Mouse (Mus musculus): ENCODE data around the gene Adam1b. TPM values are rescaled to one million over a fixed set of nuclear protein-coding genes. Genes with fewer than 3 reads are reported as not detected.

Gene Adam1b
- polyA plus RNA-seq, 1 experiment from 2014 or later: not detected

DNA sequence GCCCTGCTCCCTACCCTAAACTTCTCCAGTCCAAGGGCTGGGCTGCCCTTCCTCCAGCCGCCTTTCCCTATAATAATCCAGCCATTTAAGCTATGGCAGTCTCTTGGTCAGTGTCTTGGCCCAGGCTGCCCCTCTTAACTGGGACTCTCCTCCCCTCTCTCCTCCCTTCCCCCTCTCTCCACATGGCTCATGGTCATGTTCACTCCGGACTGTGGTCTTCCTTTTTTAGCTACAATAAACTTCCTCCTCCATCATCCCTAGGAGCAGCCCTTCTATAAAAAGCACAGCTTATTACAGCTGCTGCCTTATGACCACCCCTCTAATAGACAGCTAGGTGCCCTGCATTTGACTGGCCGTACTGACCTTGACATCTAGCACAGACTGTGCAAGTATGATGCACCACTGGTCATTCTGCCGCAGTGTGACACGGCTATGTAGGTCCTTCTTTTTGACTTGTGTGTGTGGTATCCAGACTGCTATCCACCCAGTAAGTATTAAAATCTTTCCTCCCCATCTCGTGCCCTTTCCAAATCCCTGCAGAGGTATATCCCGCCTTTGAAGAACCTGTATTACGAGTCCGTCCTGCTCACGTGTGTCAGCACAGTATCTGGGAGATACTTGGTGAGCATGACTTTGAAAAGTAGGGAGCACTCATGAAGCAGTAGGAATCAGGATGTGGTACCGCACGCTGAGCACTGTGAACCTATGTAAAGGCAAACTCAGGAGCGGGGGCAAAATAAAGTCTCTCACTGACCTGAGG, 49.3 kb downstream of the Adam1b start:
- H3K27me3 ChIP-seq (replicated peaks): no peaks in the 10 kb centered on the region
- H3K27ac ChIP-seq (replicated peaks): peak overlapping the region; percentile 98; the same call in 1 of the 2 replicates
- peak overlapping the region; percentile 81; the same call in 1 of the 2 replicates for H3K4me2 ChIP-seq
- peaks cover 10% of the 10 kb centered on the region; the same call in 1 of the 2 replicates for H3K36me3 ChIP-seq
- no peak for ATAC-seq (ENCODE audit: low FRiP score)
- no peak overlapping the region for H3K4me3 ChIP-seq (replicated peaks)
- no peak overlapping the region for H3K9ac ChIP-seq (replicated peaks)
- no peaks in the 10 kb centered on the region for H3K9me3 ChIP-seq (replicated peaks)
- WGBS: 93% methylated on average over 13 of the region's 13 CpGs
- peaks cover 38% of the 10 kb centered on the region for H3K4me1 ChIP-seq

DNA sequence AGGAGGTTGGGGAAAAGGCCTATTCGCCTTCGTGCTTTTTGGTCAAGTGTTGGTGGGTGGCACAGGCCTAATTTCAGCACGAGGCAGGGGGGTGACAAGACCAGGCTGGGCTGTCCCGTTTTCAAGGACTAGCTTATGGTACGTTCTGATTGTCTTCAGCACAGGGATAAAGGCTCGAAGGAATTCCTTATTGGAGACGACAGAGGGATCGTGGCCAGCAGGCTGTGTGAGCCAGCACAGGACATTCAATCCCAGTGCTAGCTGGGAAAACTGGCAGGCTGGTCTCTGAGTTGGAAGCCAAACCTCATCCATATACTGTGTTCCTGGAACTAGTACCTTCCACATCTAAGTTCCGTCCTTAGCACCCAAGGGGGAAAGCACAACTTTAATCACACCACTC, 50.3 kb downstream of the Adam1b start:
- peak overlapping the region; percentile 92 for H3K9ac ChIP-seq (replicated peaks)
- H3K36me3 ChIP-seq: peaks cover 20% of the 10 kb centered on the region
- ATAC-seq (ENCODE audit: low FRiP score): peak; percentile 26
- no peaks in the 10 kb centered on the region for H3K27me3 ChIP-seq (replicated peaks)
- H3K9me3 ChIP-seq (replicated peaks): no peaks in the 10 kb centered on the region
- WGBS: 5% methylated on average over 9 of the region's 9 CpGs
- peaks cover 38% of the 10 kb centered on the region for H3K4me1 ChIP-seq
- H3K4me2 ChIP-seq: peak overlapping the region; percentile 81
- peak overlapping the region; percentile 91 for H3K4me3 ChIP-seq (replicated peaks)
- peak overlapping the region; percentile 98 for H3K27ac ChIP-seq (replicated peaks)

DNA sequence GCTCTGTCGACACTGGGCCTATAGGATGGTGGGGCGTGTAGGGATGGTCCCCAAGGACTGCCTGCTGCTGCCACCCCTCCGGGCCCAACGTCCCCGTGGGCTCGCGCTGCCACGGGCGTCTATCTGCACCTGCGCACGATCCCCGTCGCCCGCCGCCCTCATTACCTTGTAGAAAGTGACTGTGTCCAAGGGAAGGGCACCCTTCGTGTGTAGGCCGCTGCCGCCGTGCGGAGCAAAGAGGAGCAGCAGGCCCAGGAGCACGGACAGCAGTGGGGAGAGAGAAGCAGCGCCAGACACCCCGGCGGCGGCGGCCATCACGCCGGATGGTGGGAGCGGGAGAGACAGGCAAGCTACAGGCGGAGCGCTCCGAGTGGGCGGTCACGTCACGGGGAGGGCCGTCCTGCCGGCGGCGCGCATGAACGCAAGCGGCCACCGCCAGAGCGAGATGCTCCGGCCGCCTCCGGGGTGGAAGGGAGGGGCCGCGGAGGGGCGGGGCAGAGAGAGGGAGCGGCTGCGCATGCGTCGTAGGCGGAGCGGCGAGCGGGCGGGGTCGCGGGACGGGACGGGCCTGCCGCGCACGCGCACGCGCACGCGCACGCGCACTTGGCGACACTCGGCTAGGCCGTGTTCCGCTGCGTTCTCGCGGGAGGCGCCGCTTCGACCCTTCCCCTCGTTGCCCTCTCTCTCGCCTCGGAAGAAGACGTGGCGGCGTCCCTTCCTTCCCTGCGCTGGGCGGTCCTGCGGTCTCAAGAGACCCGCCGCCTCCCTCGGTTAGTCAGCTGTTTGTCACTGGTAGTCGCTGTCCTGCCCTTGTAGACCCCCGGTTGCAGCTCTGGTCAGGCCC, 51.0 kb downstream of the Adam1b start, which contains the start of gene Erp29:
Erp29 (minus strand) TSS at position 481 of the 844 bp plus-strand sequence.
- Histone ChIP-seq H3K4me3 (replicated peaks) (peak within 1 kb of the TSS; percentile 91), H3K9me3 (replicated peaks) (no peaks in the 10 kb centered on the region), H3K9ac (replicated peaks) (peak within 1 kb of the TSS; percentile 98), H3K27ac (replicated peaks) (peak within 1 kb of the TSS; percentile 98), H3K4me1 (peaks cover 38% of the 10 kb centered on the region), H3K27me3 (replicated peaks) (no peaks in the 10 kb centered on the region), H3K4me2 (peak within 1 kb of the TSS; percentile 81), H3K36me3 (peaks cover 26% of the 10 kb centered on the region)
- 0% methylated on average over 75 of the region's 97 CpGs for WGBS
- ATAC-seq (ENCODE audit: low FRiP score): peak; percentile 96

DNA sequence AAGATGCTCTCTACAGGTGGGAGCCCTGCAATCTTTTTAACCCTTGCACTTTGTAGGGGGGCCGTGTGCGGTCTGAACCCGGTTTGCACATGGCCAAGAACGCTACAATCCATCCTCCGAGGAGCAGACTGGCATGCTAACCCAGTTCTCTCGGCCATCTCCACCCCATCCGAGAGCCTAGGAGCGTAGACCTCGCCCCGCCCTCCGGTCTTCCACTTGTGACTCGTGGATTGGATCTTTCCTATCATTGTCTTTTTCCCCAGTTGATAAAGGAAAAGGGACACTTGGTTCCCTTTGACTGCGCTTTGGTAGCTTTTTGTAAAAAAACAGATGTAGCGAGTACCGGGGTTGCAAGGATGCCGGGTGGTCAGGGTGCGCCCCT, 51.6 kb downstream of the Adam1b start, which contains the start of gene Tmem116:
Tmem116 (plus strand) TSS at position 250 of the 382 bp plus-strand sequence.
- peak within 1 kb of the TSS; percentile 91 for H3K4me3 ChIP-seq (replicated peaks)
- H3K36me3 ChIP-seq: peaks cover 32% of the 10 kb centered on the region
- H3K4me1 ChIP-seq: peaks cover 38% of the 10 kb centered on the region
- peak; percentile 43 for ATAC-seq (ENCODE audit: low FRiP score)
- peak within 1 kb of the TSS; percentile 98 for H3K27ac ChIP-seq (replicated peaks)
- peak within 1 kb of the TSS; percentile 81 for H3K4me2 ChIP-seq
- H3K27me3 ChIP-seq (replicated peaks): no peaks in the 10 kb centered on the region
- peak within 1 kb of the TSS; percentile 98 for H3K9ac ChIP-seq (replicated peaks)
- WGBS: under 1% methylated on average over 17 of the region's 17 CpGs
- no peaks in the 10 kb centered on the region for H3K9me3 ChIP-seq (replicated peaks)

DNA sequence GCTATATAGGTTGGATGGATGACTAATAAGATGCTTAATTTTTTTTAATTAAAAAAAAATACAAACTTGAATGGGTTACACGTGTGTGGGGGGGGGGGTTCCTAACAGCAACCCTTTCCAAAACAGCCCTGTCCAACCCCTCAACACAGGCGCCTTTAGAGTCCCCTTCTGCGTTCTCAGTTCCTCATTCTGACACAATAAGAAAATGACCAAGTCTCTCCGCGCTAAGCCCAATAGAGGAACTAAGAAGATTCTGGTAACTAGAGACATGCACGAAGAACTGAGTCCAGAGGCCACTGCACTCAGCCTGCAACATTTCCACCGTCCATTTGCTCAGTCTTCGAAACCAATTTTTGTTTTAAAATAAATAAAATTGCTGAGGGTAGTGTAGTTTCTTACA, 52.0 kb downstream of the Adam1b start:
- Histone ChIP-seq H3K4me1 (peaks cover 38% of the 10 kb centered on the region), H3K9me3 (replicated peaks) (no peaks in the 10 kb centered on the region), H3K4me2 (peak overlapping the region; percentile 81), H3K9ac (replicated peaks) (peak overlapping the region; percentile 98), H3K27me3 (replicated peaks) (no peaks in the 10 kb centered on the region), H3K27ac (replicated peaks) (peak overlapping the region; percentile 98), H3K4me3 (replicated peaks) (peak overlapping the region; percentile 91), H3K36me3 (peaks cover 36% of the 10 kb centered on the region)
- ATAC-seq (ENCODE audit: low FRiP score): no peak
- 20% methylated on average over 8 of the region's 8 CpGs for WGBS

DNA sequence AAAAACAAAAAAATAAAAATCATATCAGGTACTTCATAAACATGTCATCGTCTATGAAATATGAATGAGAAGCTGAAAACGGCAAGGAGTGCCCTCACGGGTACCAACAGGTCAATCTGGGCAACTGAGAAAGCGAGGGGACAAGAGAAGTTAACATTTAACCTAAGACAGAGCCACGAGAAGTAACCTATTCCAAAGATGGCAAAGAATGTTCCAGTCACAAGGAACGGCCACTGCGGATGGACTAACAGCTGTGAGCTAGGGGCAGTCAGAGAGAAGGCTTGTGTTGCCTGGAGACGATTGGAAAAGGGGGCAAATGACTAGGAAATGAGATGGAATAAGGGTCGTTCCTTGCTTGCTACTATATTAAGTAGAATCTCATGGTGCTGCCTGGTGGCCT, 52.8 kb downstream of the Adam1b start:
- H3K27ac ChIP-seq (replicated peaks): no peak overlapping the region
- H3K9me3 ChIP-seq (replicated peaks): no peaks in the 10 kb centered on the region
- peak overlapping the region; percentile 81 for H3K4me2 ChIP-seq
- no peak overlapping the region for H3K9ac ChIP-seq (replicated peaks)
- no peaks in the 10 kb centered on the region for H3K27me3 ChIP-seq (replicated peaks)
- WGBS: 83% methylated on average over 9 of the region's 9 CpGs
- peak overlapping the region; percentile 91 for H3K4me3 ChIP-seq (replicated peaks)
- ATAC-seq (ENCODE audit: low FRiP score): no peak
- H3K36me3 ChIP-seq: peaks cover 41% of the 10 kb centered on the region
- H3K4me1 ChIP-seq: peaks cover 38% of the 10 kb centered on the region

Other genes with a start within 250 kb of the Adam1b start
- 115 and 117 TPM in 2 replicates for gene Trafd1, start 117.8 kb downstream of the Adam1b start, polyA plus RNA-seq (2015; fragmentation: Nextera tagmentation; extraction: Ambion mirVana)
- 56.6 and 59.4 TPM in 2 replicates for gene Naa25, start 105.5 kb downstream of the Adam1b start, polyA plus RNA-seq (2015; fragmentation: Nextera tagmentation; extraction: Ambion mirVana)
- gene Tmem116, start 51.5 kb downstream of the Adam1b start, polyA plus RNA-seq (2015; fragmentation: Nextera tagmentation; extraction: Ambion mirVana): 1.8 TPM in 2 replicates
- gene Erp29, start 50.9 kb downstream of the Adam1b start, polyA plus RNA-seq (2015; fragmentation: Nextera tagmentation; extraction: Ambion mirVana): 183 and 192 TPM in 2 replicates
- gene Adam1a, start 42.0 kb upstream of the Adam1b start, polyA plus RNA-seq (2015; fragmentation: Nextera tagmentation; extraction: Ambion mirVana): 3.7 and 4.6 TPM in 2 replicates
- gene Gm42878, start 42.0 kb upstream of the Adam1b start, polyA plus RNA-seq (2015; fragmentation: Nextera tagmentation; extraction: Ambion mirVana): not detected in 2 replicates
- 65.4 and 65.5 TPM in 2 replicates for gene Mapkapk5, start 42.5 kb upstream of the Adam1b start, polyA plus RNA-seq (2015; fragmentation: Nextera tagmentation; extraction: Ambion mirVana)
- gene Aldh2, start 90.4 kb upstream of the Adam1b start, polyA plus RNA-seq (2015; fragmentation: Nextera tagmentation; extraction: Ambion mirVana): 131 and 148 TPM in 2 replicates
- gene Acad12, start 115.5 kb upstream of the Adam1b start, polyA plus RNA-seq (2015; fragmentation: Nextera tagmentation; extraction: Ambion mirVana): 1.7 and 1.8 TPM in 2 replicates
- gene Acad10, start 157.1 kb upstream of the Adam1b start, polyA plus RNA-seq (2015; fragmentation: Nextera tagmentation; extraction: Ambion mirVana): 0.91 and 1.8 TPM in 2 replicates
- 38.9 and 42.1 TPM in 2 replicates for gene Brap, start 157.1 kb upstream of the Adam1b start, polyA plus RNA-seq (2015; fragmentation: Nextera tagmentation; extraction: Ambion mirVana)
- gene Atxn2, start 207.9 kb upstream of the Adam1b start, polyA plus RNA-seq (2015; fragmentation: Nextera tagmentation; extraction: Ambion mirVana): 70.2 and 100 TPM in 2 replicates

All from neural tube, embryonic 15.5 days (tissue).